ENCODE assay signal across 27 mouse cellular contexts in the genomic region with DNA sequence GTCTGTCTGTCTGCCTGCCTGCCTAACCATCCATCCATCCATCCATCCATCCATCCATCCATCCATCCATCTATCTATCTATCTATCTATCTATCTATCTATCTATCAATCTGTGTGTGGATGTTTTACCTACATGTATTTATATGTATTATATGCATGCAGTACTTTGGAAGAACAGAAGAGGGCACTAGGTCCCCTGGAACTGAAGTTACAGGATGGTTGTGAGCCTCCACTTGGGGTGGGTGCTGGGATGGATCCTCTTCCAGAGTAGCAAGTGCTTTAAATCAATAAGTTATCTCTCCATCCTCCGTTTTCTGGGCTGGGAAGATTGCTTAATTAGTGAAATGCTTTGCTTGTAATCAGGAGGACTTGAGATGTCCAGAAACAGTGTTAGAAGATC. TPM values are rescaled to one million over a fixed set of nuclear protein-coding genes. Genes with fewer than 3 reads are reported as not detected.
DNase-seq lines count a peak whose midpoint lies in the region; ATAC-seq and TF ChIP-seq lines count a peak whose summit lies in the region.
"Had no signal": no experiment of that assay in that cellular context is flagged by ENCODE, and none has a peak within 500 bp of the region (broad histone marks: within the 10 kb centered on the region; RNA-seq: fewer than 3 reads in every experiment).

No protein-coding gene starts in this region.

- no peaks in the 10 kb centered on the region for H3K36me3 ChIP-seq in kidney, postnatal 0 days (ENCODE audit: insufficient read depth, low read length)
- no peaks in the 10 kb centered on the region for H3K36me3 ChIP-seq in midbrain, postnatal 0 days (ENCODE audit: insufficient read depth, low read length)
- no peaks in the 10 kb centered on the region for H3K36me3 ChIP-seq in midbrain, embryonic 14.5 days (ENCODE audit: control insufficient read depth, insufficient read depth, low read length)
- H3K36me3 ChIP-seq: embryonic facial prominence, embryonic 13.5 days; heart, embryonic 13.5 days; hindbrain, embryonic 15.5 days; liver, embryonic 15.5 days; midbrain, embryonic 15.5 days had no signal

- no peak overlapping the region for H3K4me3 ChIP-seq in kidney, postnatal 0 days (replicated peaks; ENCODE audit: low read depth, low read length)
- no peak overlapping the region for H3K4me3 ChIP-seq in midbrain, postnatal 0 days (ENCODE audit: low read depth, low read length)
- no peak overlapping the region for H3K4me3 ChIP-seq in midbrain, embryonic 14.5 days (replicated peaks; ENCODE audit: low read depth, low read length)
- H3K4me3 ChIP-seq: embryonic facial prominence, embryonic 13.5 days; erythroblast, embryonic 14.5 days; heart, embryonic 13.5 days; hindbrain, embryonic 15.5 days; left cerebral cortex, adult 2 months; liver, embryonic 15.5 days; midbrain, embryonic 15.5 days had no signal

- H3K4me1 ChIP-seq in kidney, postnatal 0 days (replicated peaks; ENCODE audit: insufficient read depth, low read length): peaks cover 8% of the 10 kb centered on the region; the same call in 1 of the 2 replicates
- no peaks in the 10 kb centered on the region; the same call in 1 of the 2 replicates for H3K4me1 ChIP-seq in midbrain, postnatal 0 days (ENCODE audit: insufficient read depth, low read length)
- H3K4me1 ChIP-seq in midbrain, embryonic 14.5 days (ENCODE audit: control insufficient read depth, insufficient read depth, low read length): peaks cover 13% of the 10 kb centered on the region; the same call in 1 of the 2 replicates

- no peaks in the 10 kb centered on the region for H3K9me3 ChIP-seq in kidney, postnatal 0 days (replicated peaks; ENCODE audit: low read length)
- H3K9me3 ChIP-seq in midbrain, postnatal 0 days (ENCODE audit: low read length): no peaks in the 10 kb centered on the region
- no peaks in the 10 kb centered on the region for H3K9me3 ChIP-seq in midbrain, embryonic 14.5 days (ENCODE audit: control insufficient read depth, low read length)
- H3K9me3 ChIP-seq: hindbrain, embryonic 15.5 days; liver, embryonic 15.5 days; midbrain, embryonic 15.5 days had no signal

- no peak for ATAC-seq in kidney, postnatal 0 days (replicated peaks; ENCODE audit: low FRiP score, low read depth)
- no peak for ATAC-seq in midbrain, postnatal 0 days (ENCODE audit: low FRiP score)
- ATAC-seq in midbrain, embryonic 14.5 days (ENCODE audit: low FRiP score, low TSS enrichment): no peak
- ATAC-seq in erythroblast, adult 5-6 weeks (replicated peaks; ENCODE audit: low FRiP score, poor library complexity, severe bottlenecking): 0 out of 2 replicates have a peak, but pooled peaks have one; percentile 22
- ATAC-seq: midbrain, embryonic 15.5 days had no signal

- TF ChIP-seq CTCF in kidney, postnatal 0 days (IDR thresholded peaks at IDR 0.05; ENCODE audit: low read depth): peak; percentile 27
- peak; percentile 41 for TF ChIP-seq CTCF in midbrain, postnatal 0 days (IDR thresholded peaks at IDR 0.05)

- DNase-seq in kidney, postnatal 0 days (ENCODE audit: low spot score): no peak
- DNase-seq in kidney, adult 9 months: no peak
- no peak for DNase-seq in midbrain, postnatal 0 days (ENCODE audit: low spot score)
- DNase-seq in midbrain, embryonic 14.5 days: no peak
- DNase-seq in ES-CJ7 (ENCODE audit: low read depth, low spot score): peak; percentile 57
- DNase-seq in cerebellum, adult 11-12 months: no peak
- no peak for DNase-seq in embryo, embryonic 10.5 days (ENCODE audit: low spot score)
- DNase-seq: adrenal gland, postnatal 10 days; B cell, adult 2 months; cerebellum, adult 9-11 months; gastrocnemius, postnatal 10 days; heart, postnatal 10 days; kidney, adult 8-10 months; kidney, postnatal 14 days; left cerebral cortex, postnatal 4 days; right cerebral cortex, postnatal 4 days; thymus, adult 2 months had no signal

- H3K4me2 ChIP-seq in kidney, postnatal 0 days (ENCODE audit: low read length): no peak overlapping the region
- no peak overlapping the region for H3K4me2 ChIP-seq in midbrain, postnatal 0 days (ENCODE audit: low read depth, low read length, poor library complexity, severe bottlenecking)
- H3K4me2 ChIP-seq in midbrain, embryonic 14.5 days (ENCODE audit: low read length): no peak overlapping the region
- H3K4me2 ChIP-seq: embryonic facial prominence, embryonic 13.5 days; heart, embryonic 13.5 days; hindbrain, embryonic 15.5 days; liver, embryonic 15.5 days; midbrain, embryonic 15.5 days had no signal

- 90% methylated on average over 1 of the region's 1 CpGs for WGBS in kidney, postnatal 0 days
- WGBS in midbrain, postnatal 0 days: 92% methylated on average over 1 of the region's 1 CpGs
- WGBS in midbrain, embryonic 14.5 days: 91% methylated on average over 1 of the region's 1 CpGs

- H3K9ac ChIP-seq in kidney, postnatal 0 days (ENCODE audit: low read depth, low read length): no peak overlapping the region
- no peak overlapping the region for H3K9ac ChIP-seq in midbrain, postnatal 0 days (replicated peaks; ENCODE audit: low read length, poor library complexity, severe bottlenecking)
- no peak overlapping the region for H3K9ac ChIP-seq in midbrain, embryonic 14.5 days (replicated peaks; ENCODE audit: low read length)
- H3K9ac ChIP-seq: embryonic facial prominence, embryonic 13.5 days; heart, embryonic 13.5 days; hindbrain, embryonic 15.5 days; liver, embryonic 15.5 days; midbrain, embryonic 15.5 days had no signal

- H3K27me3 ChIP-seq in kidney, postnatal 0 days (ENCODE audit: insufficient read depth, low read length): no peaks in the 10 kb centered on the region
- H3K27me3 ChIP-seq in midbrain, postnatal 0 days (ENCODE audit: insufficient read depth, low read length): no peaks in the 10 kb centered on the region
- H3K27me3 ChIP-seq in midbrain, embryonic 14.5 days (ENCODE audit: control insufficient read depth, insufficient read depth, low read length): no peaks in the 10 kb centered on the region
- H3K27me3 ChIP-seq: embryonic facial prominence, embryonic 13.5 days; heart, embryonic 13.5 days; hindbrain, embryonic 15.5 days; liver, embryonic 15.5 days; midbrain, embryonic 15.5 days had no signal

- no peak overlapping the region for H3K27ac ChIP-seq in kidney, postnatal 0 days
- H3K27ac ChIP-seq in midbrain, postnatal 0 days (ENCODE audit: low read depth, low read length): no peak overlapping the region
- no peak overlapping the region for H3K27ac ChIP-seq in midbrain, embryonic 14.5 days (replicated peaks; ENCODE audit: low read depth, low read length)
- H3K27ac ChIP-seq: embryonic facial prominence, embryonic 13.5 days; heart, embryonic 13.5 days; hindbrain, embryonic 15.5 days; left cerebral cortex, adult 2 months; liver, embryonic 15.5 days; macrophage; midbrain, embryonic 15.5 days had no signal

RNA-seq across cellular contexts. Expression of a gene that starts 54.6 kb away (rescaled TPM):
- polyA plus RNA-seq in kidney, postnatal 0 days (2015; fragmentation: Nextera tagmentation; extraction: Ambion mirVana): 0.24 and 0.31 TPM in 2 replicates
- total RNA-seq in midbrain, postnatal 0 days (2014; rRNA removed): 2.6 and 3.4 TPM in 2 replicates
- polyA plus RNA-seq in midbrain, postnatal 0 days (2015; fragmentation: Nextera tagmentation; extraction: Ambion mirVana): 1.3 and 2.1 TPM in 2 replicates
- polyA plus RNA-seq in midbrain, embryonic 14.5 days (2014; fragmentation: Nextera tagmentation; extraction: Ambion mirVana): 5.9 TPM in 2 replicates
- total RNA-seq in erythroblast, adult 5-6 weeks (2015; ENCODE audit: low replicate concordance): not detected in 2 replicates
- not detected in 2 replicates for total RNA-seq in erythroblast, adult 5-6 weeks (2017; ENCODE audit: low replicate concordance)
- total RNA-seq: neutrophil, adult 5-6 weeks had no signal
- polyA plus RNA-seq: erythroblast, embryonic 14.5 days; macrophage had no signal
